Mouse (Mus musculus) hindlimb bud, embryonic 11.5 days (tissue): Measurements from ENCODE around the gene Erc2.

ENCODE experiments used
- DNase-seq: peaks from one replicate; pipeline ENCODE4 v3.0.0-alpha.2; 2012; ENCODE audit warnings: low read depth, low spot score; ENCODE audit errors: extremely low spot score

Erc2 gene

DNA sequence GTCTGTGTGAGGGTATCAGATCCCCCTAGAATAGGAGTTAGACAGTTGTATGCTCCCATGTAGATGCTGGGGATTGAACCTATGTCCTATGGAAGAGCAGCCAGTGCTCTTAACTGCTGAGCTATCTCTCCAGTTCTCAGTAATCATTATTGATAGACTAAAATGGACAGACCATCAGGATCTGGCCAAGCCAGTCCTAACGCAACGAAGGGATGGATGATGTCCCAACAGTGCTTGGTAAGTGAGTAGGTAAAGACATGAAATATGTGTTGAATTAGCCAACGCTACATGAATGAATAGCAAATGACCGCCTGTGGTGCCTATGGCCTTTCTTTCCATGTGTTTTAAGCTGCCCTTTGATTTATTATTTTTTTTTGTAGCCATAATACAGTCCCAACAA is 871.6 kb downstream of the Erc2 start:
- DNase-seq, result no peak

- no peak for DNase-seq
These were observed 872.0 kb downstream of the Erc2 start for GRCm38 (mm10) chr14:28494273-28494672.

- no peak for DNase-seq
These were observed 879.1 kb downstream of the Erc2 start for GRCm38 (mm10) chr14:28501216-28501878.

DNA sequence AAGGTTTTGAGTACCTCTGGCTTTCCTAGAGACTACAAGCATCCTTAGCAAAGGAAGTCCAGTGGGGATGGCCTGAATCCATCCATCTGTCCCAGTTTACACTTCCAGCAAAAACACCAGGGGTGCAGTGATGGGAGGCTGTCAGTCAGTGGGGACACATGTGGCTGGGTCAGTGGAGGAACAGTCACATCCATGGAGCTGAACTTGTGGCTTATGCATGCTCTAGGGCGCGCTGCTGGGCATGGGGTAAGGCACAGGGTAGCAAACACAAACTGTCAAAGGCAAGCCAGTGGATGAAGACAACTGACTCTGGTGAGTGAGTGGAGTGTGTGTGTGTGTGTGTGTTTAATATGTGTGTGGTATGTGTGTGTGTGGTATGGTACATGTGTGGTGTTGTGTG is 881.0 kb downstream of the Erc2 start:
- no peak for DNase-seq

- no peak for DNase-seq
These were observed 882.1 kb downstream of the Erc2 start, which contains the start of gene Wnt5a for GRCm38 (mm10) chr14:28504101-28505050. Wnt5a (plus strand) TSS chr14:28504750.

DNA sequence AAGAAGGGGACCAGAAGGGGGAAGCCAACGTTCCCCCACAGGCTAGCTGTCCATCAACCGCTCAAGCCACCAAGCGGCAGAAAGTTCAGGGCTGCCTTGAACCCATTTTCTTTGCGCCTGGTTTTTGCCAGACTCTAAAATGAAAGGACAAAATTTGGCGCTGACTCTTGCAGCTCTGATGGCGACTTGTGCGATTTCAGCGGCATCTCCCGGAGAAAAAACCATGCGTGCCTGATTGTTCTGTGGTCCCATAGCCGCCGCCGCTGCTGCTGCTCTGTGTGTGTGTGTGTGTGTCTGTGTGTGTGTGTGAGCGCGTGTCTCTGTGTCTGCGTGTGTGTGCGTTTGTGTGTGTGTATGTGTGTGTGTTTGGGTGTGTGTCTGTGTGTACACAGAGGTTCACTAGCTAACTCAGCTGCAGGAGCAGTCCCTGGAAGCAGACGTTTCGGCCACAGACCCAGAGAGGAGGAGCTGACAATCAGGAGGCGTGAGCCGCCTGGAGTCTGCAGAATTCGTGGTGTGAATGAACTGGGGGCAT is 882.9 kb downstream of the Erc2 start:
- DNase-seq, result no peak

DNA sequence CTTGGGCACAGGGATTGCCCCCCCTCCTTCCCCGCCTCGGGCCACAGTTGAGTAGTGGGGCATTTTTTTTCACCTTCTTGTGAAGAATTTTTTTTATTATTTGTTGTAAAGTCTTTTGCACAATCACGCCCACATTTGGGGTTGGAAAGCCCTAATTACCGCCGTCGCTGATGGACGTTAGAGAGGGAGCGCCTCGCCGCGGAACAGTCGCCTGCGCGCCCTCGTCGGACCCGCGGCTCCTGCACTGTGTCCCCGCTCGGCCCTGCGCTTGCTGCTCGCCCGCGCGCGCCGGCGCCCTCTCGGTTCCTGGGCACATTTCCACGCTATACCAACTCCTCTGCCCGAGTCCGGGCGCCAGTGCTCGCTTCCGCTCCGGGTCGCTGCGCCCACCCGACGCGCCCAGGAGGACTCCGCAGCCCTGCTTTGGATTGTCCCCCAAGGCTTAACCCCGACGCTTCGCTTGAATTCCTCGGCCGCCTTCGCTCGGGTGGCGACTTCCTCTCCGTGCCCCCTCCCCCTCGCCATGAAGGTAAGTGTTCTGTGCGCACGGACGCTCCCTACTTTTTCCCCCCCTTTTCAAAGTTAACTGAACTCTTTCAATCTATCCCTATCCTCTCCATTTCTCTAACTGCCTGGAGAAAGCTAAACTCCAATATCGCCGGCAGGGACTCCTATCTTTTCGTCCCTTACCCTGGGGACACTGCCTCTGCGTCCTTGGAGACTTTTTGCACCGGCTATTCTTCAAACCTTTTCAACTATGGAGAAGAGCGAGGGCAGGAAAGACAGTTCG is 883.6 kb downstream of the Erc2 start:
- no peak for DNase-seq

DNA sequence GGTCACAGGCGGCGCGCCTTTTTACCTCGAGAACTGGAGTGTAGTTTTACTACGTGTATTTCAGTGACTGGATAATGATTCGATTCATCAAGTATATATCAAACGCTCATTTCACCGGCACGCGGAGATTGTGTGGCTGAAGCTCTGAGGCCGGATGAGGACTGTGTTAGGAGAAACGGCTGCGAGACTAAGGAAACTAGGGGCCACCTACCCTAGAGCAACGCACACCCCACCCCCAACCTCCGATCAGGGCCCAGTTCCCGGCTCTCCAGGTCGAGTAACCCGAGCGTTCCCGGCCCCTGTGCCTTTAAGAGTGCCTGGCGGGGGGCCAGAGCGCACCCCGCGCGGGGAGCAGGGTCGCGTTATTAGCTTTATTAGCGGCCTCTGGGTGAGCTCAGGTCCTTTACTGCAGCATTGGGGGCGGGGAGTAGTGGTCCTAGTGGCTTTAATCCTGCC is 884.2 kb downstream of the Erc2 start:
- no peak for DNase-seq

DNA sequence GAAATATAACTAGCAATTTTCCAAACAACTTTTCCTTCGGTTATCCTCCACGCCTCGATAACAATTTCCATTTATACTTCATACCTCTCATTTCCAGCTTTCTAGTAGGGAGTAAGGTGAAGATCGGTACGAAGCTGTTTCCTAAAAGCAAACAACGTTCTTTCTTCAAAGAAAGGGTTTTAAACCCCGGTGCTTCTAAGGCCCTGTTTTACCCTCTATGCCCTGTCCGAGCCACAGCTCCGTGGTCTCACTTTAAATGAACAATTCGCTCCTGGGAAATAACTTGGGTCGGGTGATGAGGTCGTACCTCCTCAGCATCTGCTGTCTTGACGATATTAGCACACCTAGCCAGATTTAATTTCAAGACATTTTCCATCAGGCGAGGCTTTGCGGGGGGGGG is 884.8 kb downstream of the Erc2 start:
- no peak for DNase-seq

DNA sequence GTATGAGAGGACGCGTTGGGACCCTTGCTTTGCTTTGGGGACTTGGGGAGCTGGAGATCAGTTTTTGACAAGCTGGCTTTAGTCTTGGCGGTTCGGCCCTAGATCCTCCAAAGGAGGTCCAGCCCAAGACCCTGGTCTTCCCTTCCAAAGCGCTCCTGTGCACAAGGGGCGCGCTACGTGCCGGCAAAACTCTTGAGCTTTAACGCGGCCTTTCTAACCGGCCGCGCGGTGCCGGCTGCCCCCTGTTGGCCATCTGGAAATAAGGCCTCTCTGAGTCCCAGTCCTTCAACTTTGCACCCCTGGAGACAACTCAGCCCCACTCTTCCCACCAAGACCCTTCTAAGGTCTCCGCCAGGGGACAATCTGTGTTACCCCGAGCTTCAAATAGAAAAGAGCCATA is 885.2 kb downstream of the Erc2 start:
- no peak for DNase-seq

- no peak for DNase-seq
These were observed 886.3 kb downstream of the Erc2 start for GRCm38 (mm10) chr14:28508288-28509258.

DNA sequence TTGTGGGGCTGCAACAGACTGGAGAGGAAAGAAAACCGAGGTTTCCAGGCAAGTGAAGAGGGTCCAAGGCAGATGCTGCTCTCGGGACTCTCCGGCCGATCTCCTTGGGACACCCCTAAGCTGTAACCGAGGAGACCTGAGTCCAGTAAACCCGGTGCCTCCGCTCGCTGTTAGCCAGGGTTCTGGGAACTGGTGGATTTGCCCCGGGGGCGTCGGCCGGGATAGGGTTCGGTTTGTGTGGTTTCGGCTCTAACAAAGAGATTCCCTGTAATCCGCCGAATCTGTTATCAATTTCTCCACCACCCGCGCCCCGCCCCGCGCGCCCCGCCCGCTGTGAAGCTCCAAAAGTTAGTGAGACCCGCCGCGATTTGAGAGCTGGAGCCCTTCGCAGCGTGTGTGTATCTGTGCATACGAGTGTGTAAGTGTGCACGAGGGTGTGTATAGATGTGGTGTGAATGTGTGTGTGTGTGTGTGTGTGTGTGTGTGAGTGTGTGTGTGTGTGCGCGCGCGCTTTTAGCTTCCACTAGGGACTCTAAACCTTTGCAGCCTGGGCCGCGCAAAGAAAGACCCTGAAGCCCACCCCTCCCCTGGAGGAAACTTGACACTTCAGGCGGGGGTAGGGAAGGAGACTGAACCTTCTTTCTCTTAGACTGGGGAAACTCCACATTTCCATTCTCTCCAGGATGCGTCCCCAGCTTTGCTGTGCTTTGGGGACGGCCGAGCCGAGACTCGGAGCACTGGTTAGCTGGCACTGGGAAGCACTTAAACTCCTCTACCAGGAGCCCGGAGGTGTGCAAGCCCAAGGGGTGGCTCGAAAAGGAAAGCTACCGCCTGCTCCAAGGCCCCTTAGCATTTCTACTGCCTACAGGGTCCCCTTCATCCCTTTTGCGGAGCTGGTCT is 887.5 kb downstream of the Erc2 start:
- DNase-seq, result no peak

GRCm38 (mm10) chr14:28510341-28511028 is 888.3 kb downstream of the Erc2 start:
- no peak for DNase-seq

- DNase-seq, result no peak
These were observed 888.9 kb downstream of the Erc2 start for GRCm38 (mm10) chr14:28511029-28511651.

- no peak for DNase-seq
These were observed 890.8 kb downstream of the Erc2 start for GRCm38 (mm10) chr14:28512805-28513590.

DNA sequence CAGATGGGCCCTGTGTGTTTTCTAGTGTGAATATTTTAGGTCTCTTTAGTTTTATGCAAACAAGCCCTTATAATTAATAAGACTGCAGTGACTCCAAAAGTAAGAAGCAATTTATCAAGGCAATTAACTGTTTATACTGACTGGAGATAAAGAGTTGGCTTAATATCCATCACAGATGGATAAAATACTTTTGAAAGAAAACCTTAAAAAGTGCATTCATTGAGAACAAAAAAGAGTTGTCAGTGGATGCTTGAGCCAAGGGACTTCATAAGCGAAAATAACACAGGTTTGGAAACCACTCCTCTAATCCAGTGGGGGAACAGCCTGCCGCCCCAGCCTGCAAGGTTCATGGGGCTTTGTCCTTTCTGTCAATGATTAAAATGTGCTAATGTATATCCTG is 891.9 kb downstream of the Erc2 start:
- DNase-seq, result no peak

DNA sequence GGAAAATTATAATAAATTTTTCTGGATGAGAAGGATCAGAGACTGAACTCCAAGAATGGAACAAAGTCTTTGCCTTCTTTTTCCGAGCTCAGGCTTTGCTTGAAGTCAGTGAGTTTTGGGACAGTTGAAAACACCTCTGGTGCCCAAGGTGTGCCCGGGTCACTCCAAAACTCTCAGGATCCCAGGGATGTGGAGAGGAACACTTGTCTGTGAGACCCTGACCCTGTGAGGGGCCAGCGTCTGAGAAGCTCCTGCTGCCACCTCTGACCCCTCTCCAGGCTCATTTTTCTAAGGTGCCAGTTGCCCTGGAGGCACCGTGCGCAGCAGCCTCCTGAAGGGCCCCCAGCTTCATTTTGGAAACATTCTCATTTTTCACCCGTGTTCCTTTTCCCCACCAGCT is 893.1 kb downstream of the Erc2 start:
- DNase-seq, result no peak
